Mouse (Mus musculus) ZHBTc4 (cell line): ENCODE data around the gene Tfap2c.

Source experiments
- DNase-seq: peaks from one replicate; pipeline ENCODE4 v3.0.0-alpha.2; 2011; ENCODE audit warnings: low read depth, low spot score

Tfap2c gene

GRCm38 (mm10) chr2:172549371-172550155 lies at the start of gene Tfap2c:
Gene Tfap2c (plus strand): TSS chr2:172549593.
- DNase-seq = peak; percentile 88

GRCm38 (mm10) chr2:172500752-172501316 lies 48.6 kb upstream of the Tfap2c start:
- no peak for DNase-seq

- peak; percentile 71 for DNase-seq
Observed at GRCm38 (mm10) chr2:172501341-172501740, 48.1 kb upstream of the Tfap2c start.

- peak; percentile 59 for DNase-seq
Observed at GRCm38 (mm10) chr2:172502168-172502567, 47.2 kb upstream of the Tfap2c start.

- DNase-seq = no peak
Observed at GRCm38 (mm10) chr2:172506121-172506520, 43.3 kb upstream of the Tfap2c start.

- DNase-seq = peak; percentile 88
Observed at GRCm38 (mm10) chr2:172510056-172510712, 39.2 kb upstream of the Tfap2c start.

- DNase-seq = no peak
Observed at GRCm38 (mm10) chr2:172510899-172511298, 38.5 kb upstream of the Tfap2c start.

- DNase-seq = peak; percentile 97
Observed at GRCm38 (mm10) chr2:172516407-172516992, 32.9 kb upstream of the Tfap2c start.

- DNase-seq = peak; percentile 82
Observed at GRCm38 (mm10) chr2:172520616-172521371, 28.6 kb upstream of the Tfap2c start.

- DNase-seq = peak; percentile 74
Observed at GRCm38 (mm10) chr2:172522528-172522927, 26.9 kb upstream of the Tfap2c start.

- DNase-seq = peak; percentile 75
Observed at GRCm38 (mm10) chr2:172527175-172527574, 22.2 kb upstream of the Tfap2c start.

GRCm38 (mm10) chr2:172543987-172544386 lies 5.4 kb upstream of the Tfap2c start:
- DNase-seq = peak; percentile 50

- peak; percentile 66 for DNase-seq
Observed at GRCm38 (mm10) chr2:172544601-172545127, 4.7 kb upstream of the Tfap2c start.

GRCm38 (mm10) chr2:172545592-172546235 lies 3.7 kb upstream of the Tfap2c start:
- DNase-seq = peak; percentile 54

GRCm38 (mm10) chr2:172546551-172546950 lies 2.8 kb upstream of the Tfap2c start:
- DNase-seq = no peak

GRCm38 (mm10) chr2:172547116-172547515 lies 2.3 kb upstream of the Tfap2c start:
- DNase-seq = peak; percentile 90

GRCm38 (mm10) chr2:172547807-172548586 lies 1.4 kb upstream of the Tfap2c start:
- DNase-seq = peak; percentile 65

GRCm38 (mm10) chr2:172548672-172549255 lies 629 bp upstream of the Tfap2c start:
- DNase-seq = peak; percentile 67

- DNase-seq = peak; percentile 95
Observed at GRCm38 (mm10) chr2:172550364-172551080, 1.1 kb downstream of the Tfap2c start.
